Mouse (Mus musculus): ENCODE measurements at regions not wholly inside any gene's neighbourhood (a gene's known extent, or its start where the extent isn't known, plus 50 kb on each side); places are given as distances from the start of the nearest gene placed in this dataset.

- WGBS (ENCODE audit: insufficient replicate concordance), result 10% methylated on average over 6 of the region's 6 CpGs
- no peak overlapping the region for H3K4me3 ChIP-seq (replicated peaks)
- H3K4me2 ChIP-seq, result no peak overlapping the region
- no peaks in the 10 kb centered on the region for H3K36me3 ChIP-seq (replicated peaks)
- H3K9me3 ChIP-seq (replicated peaks), result no peaks in the 10 kb centered on the region
- ATAC-seq (ENCODE audit: insufficient read depth), result no peak
- no peak overlapping the region for H3K27ac ChIP-seq (replicated peaks)
- no peaks in the 10 kb centered on the region for H3K27me3 ChIP-seq
- no peak overlapping the region for H3K9ac ChIP-seq
- H3K4me1 ChIP-seq (replicated peaks), result no peaks in the 10 kb centered on the region
Measured at GRCm38 (mm10) chr15:10767535-10767934, 53.1 kb upstream of the Rai14 start.

- 40% methylated on average over 5 of the region's 5 CpGs for WGBS (ENCODE audit: insufficient replicate concordance)
- no peaks in the 10 kb centered on the region for H3K36me3 ChIP-seq (replicated peaks)
- no peak overlapping the region for H3K9ac ChIP-seq
- no peaks in the 10 kb centered on the region for H3K9me3 ChIP-seq (replicated peaks)
- no peak overlapping the region for H3K4me3 ChIP-seq (replicated peaks)
- no peak overlapping the region for H3K4me2 ChIP-seq
- ATAC-seq (ENCODE audit: insufficient read depth), result no peak
- H3K27me3 ChIP-seq, result no peaks in the 10 kb centered on the region
- H3K4me1 ChIP-seq (replicated peaks), result no peaks in the 10 kb centered on the region
- no peak overlapping the region for H3K27ac ChIP-seq (replicated peaks)
Measured at GRCm38 (mm10) chr15:10770410-10771310, 56.2 kb upstream of the Rai14 start.

GRCm38 (mm10) chr15:10771311-10771690, 56.9 kb upstream of the Rai14 start:
- no peak overlapping the region for H3K4me2 ChIP-seq
- no peaks in the 10 kb centered on the region for H3K4me1 ChIP-seq (replicated peaks)
- no peaks in the 10 kb centered on the region for H3K36me3 ChIP-seq (replicated peaks)
- H3K27ac ChIP-seq (replicated peaks), result no peak overlapping the region
- H3K27me3 ChIP-seq, result no peaks in the 10 kb centered on the region
- H3K4me3 ChIP-seq (replicated peaks), result no peak overlapping the region
- ATAC-seq (ENCODE audit: insufficient read depth), result no peak
- 16% methylated on average over 4 of the region's 4 CpGs for WGBS (ENCODE audit: insufficient replicate concordance)
- no peaks in the 10 kb centered on the region for H3K9me3 ChIP-seq (replicated peaks)
- no peak overlapping the region for H3K9ac ChIP-seq

- Histone ChIP-seq H3K27ac (replicated peaks) (no peak overlapping the region), H3K36me3 (replicated peaks) (no peaks in the 10 kb centered on the region), H3K9ac (no peak overlapping the region), H3K27me3 (no peaks in the 10 kb centered on the region), H3K4me3 (replicated peaks) (no peak overlapping the region), H3K4me2 (no peak overlapping the region), H3K9me3 (replicated peaks) (no peaks in the 10 kb centered on the region), H3K4me1 (replicated peaks) (no peaks in the 10 kb centered on the region)
- ATAC-seq (ENCODE audit: insufficient read depth), result no peak
- WGBS (ENCODE audit: insufficient replicate concordance), result 16% methylated on average over 13 of the region's 13 CpGs
Measured at GRCm38 (mm10) chr15:10779941-10780620, 65.7 kb upstream of the Rai14 start.

GRCm38 (mm10) chr15:10789371-10789770, 74.9 kb upstream of the Rai14 start:
- Histone ChIP-seq H3K4me1 (replicated peaks) (no peaks in the 10 kb centered on the region), H3K4me3 (replicated peaks) (no peak overlapping the region), H3K4me2 (no peak overlapping the region), H3K9ac (no peak overlapping the region), H3K36me3 (replicated peaks) (no peaks in the 10 kb centered on the region), H3K27ac (replicated peaks) (no peak overlapping the region), H3K9me3 (replicated peaks) (no peaks in the 10 kb centered on the region), H3K27me3 (no peaks in the 10 kb centered on the region)
- ATAC-seq (ENCODE audit: insufficient read depth), result no peak
- 50% methylated on average over 6 of the region's 6 CpGs for WGBS (ENCODE audit: insufficient replicate concordance)

GRCm38 (mm10) chr15:10790862-10791497, 76.6 kb upstream of the Rai14 start:
- no peaks in the 10 kb centered on the region for H3K4me1 ChIP-seq (replicated peaks)
- ATAC-seq (ENCODE audit: insufficient read depth), result no peak
- H3K27me3 ChIP-seq, result no peaks in the 10 kb centered on the region
- H3K36me3 ChIP-seq (replicated peaks), result no peaks in the 10 kb centered on the region
- H3K4me2 ChIP-seq, result no peak overlapping the region
- H3K9ac ChIP-seq, result no peak overlapping the region
- no peaks in the 10 kb centered on the region for H3K9me3 ChIP-seq (replicated peaks)
- no peak overlapping the region for H3K4me3 ChIP-seq (replicated peaks)
- WGBS (ENCODE audit: insufficient replicate concordance), result 56% methylated on average over 3 of the region's 3 CpGs
- H3K27ac ChIP-seq (replicated peaks), result no peak overlapping the region

GRCm38 (mm10) chr15:10791516-10792112, 77.2 kb upstream of the Rai14 start:
- H3K27me3 ChIP-seq, result no peaks in the 10 kb centered on the region
- no peak overlapping the region for H3K27ac ChIP-seq (replicated peaks)
- no peak overlapping the region for H3K4me2 ChIP-seq
- H3K9me3 ChIP-seq (replicated peaks), result no peaks in the 10 kb centered on the region
- H3K9ac ChIP-seq, result no peak overlapping the region
- H3K4me1 ChIP-seq (replicated peaks), result no peaks in the 10 kb centered on the region
- no peaks in the 10 kb centered on the region for H3K36me3 ChIP-seq (replicated peaks)
- WGBS (ENCODE audit: insufficient replicate concordance), result 62% methylated on average over 3 of the region's 3 CpGs
- H3K4me3 ChIP-seq (replicated peaks), result no peak overlapping the region
- no peak for ATAC-seq (ENCODE audit: insufficient read depth)

GRCm38 (mm10) chr15:10792156-10792555, 77.7 kb upstream of the Rai14 start:
- Histone ChIP-seq H3K4me2 (no peak overlapping the region), H3K4me1 (replicated peaks) (no peaks in the 10 kb centered on the region), H3K27me3 (no peaks in the 10 kb centered on the region), H3K9me3 (replicated peaks) (no peaks in the 10 kb centered on the region), H3K4me3 (replicated peaks) (no peak overlapping the region), H3K36me3 (replicated peaks) (no peaks in the 10 kb centered on the region), H3K9ac (no peak overlapping the region), H3K27ac (replicated peaks) (no peak overlapping the region)
- ATAC-seq (ENCODE audit: insufficient read depth), result no peak
- WGBS (ENCODE audit: insufficient replicate concordance), result 55% methylated on average over 7 of the region's 7 CpGs

GRCm38 (mm10) chr15:10795126-10795792, 80.8 kb upstream of the Rai14 start:
- WGBS (ENCODE audit: insufficient replicate concordance), result 65% methylated on average over 7 of the region's 7 CpGs
- no peak for ATAC-seq (ENCODE audit: insufficient read depth)
- no peaks in the 10 kb centered on the region for H3K27me3 ChIP-seq

GRCm38 (mm10) chr15:10799656-10800055, 85.2 kb upstream of the Rai14 start:
- no peak overlapping the region for H3K27ac ChIP-seq (replicated peaks)
- H3K9me3 ChIP-seq (replicated peaks), result no peaks in the 10 kb centered on the region

More at GRCm38 (mm10) chr15:10795126-10795792, 80.8 kb upstream of the Rai14 start:
- H3K4me1 ChIP-seq (replicated peaks), result no peaks in the 10 kb centered on the region
- no peak overlapping the region for H3K9ac ChIP-seq
- H3K27ac ChIP-seq (replicated peaks), result no peak overlapping the region
- no peaks in the 10 kb centered on the region for H3K36me3 ChIP-seq (replicated peaks)
- no peak overlapping the region for H3K4me3 ChIP-seq (replicated peaks)
- no peak overlapping the region for H3K4me2 ChIP-seq
- H3K9me3 ChIP-seq (replicated peaks), result no peaks in the 10 kb centered on the region

More at GRCm38 (mm10) chr15:10799656-10800055, 85.2 kb upstream of the Rai14 start:
- Histone ChIP-seq H3K9ac (no peak overlapping the region), H3K36me3 (replicated peaks) (no peaks in the 10 kb centered on the region), H3K4me3 (replicated peaks) (no peak overlapping the region), H3K4me1 (replicated peaks) (no peaks in the 10 kb centered on the region), H3K4me2 (no peak overlapping the region), H3K27me3 (no peaks in the 10 kb centered on the region)
- no peak for ATAC-seq (ENCODE audit: insufficient read depth)

Measured in liver, embryonic 15.5 days (tissue).